Mouse (Mus musculus): ENCODE measurements around the gene Syt2. TPM values are rescaled to one million over a fixed set of nuclear protein-coding genes. Genes with fewer than 3 reads are reported as not detected.

The Syt2 gene
- 0.92 and 1.4 TPM in 2 replicates for polyA plus RNA-seq (2012; rRNA removed)

GRCm38 (mm10) chr1:134646261-134646962 is at the start of gene Syt2:
TSS of gene Syt2 (plus strand) at chr1:134646677.

Other genes with a start within 250 kb of the Syt2 start
- gene Cyb5r1, start 241.1 kb upstream of the Syt2 start, polyA plus RNA-seq (2012; rRNA removed) = 73.0 and 80.6 TPM in 2 replicates
- 114 and 145 TPM in 2 replicates for gene Adipor1, start 231.3 kb upstream of the Syt2 start, polyA plus RNA-seq (2012; rRNA removed)
- gene Klhl12, start 191.1 kb upstream of the Syt2 start, polyA plus RNA-seq (2012; rRNA removed) = 8.4 and 9.5 TPM in 2 replicates
- gene Rabif, start 152.0 kb upstream of the Syt2 start, polyA plus RNA-seq (2012; rRNA removed) = 14.6 and 15.3 TPM in 2 replicates
- gene Mgat4e, start 97.0 kb upstream of the Syt2 start, polyA plus RNA-seq (2012; rRNA removed) = not detected in 2 replicates
- 19.8 and 39.2 TPM in 2 replicates for gene Kdm5b, start 86.5 kb upstream of the Syt2 start, polyA plus RNA-seq (2012; rRNA removed)